Mouse (Mus musculus) ES-E14 (cell line): Measurements from ENCODE around the gene Zfp787. TPM values are rescaled to one million over a fixed set of nuclear protein-coding genes. Genes with fewer than 3 reads are reported as not detected.
"Not testable (repeated sequence)": the region's sequence is repeated elsewhere in the genome, so short reads cannot be mapped to it uniquely, and the experiment has no call there.

ENCODE experiments used
- DNase-seq: peaks from one replicate; pipeline ENCODE4 v3.0.0-alpha.2; 2013; ENCODE audit warnings: low read depth, low spot score
- H3K27ac ChIP-seq: 2 replicates; pipeline ENCODE4 v1.5.1; 2012; ENCODE audit warnings: low read depth, mild to moderate bottlenecking, low read length, moderate library complexity, mixed read lengths; ENCODE audit not compliant: poor library complexity, insufficient read depth, severe bottlenecking
- H3K36me3 ChIP-seq: 2 replicates; pipeline ENCODE4 v1.6.1; 2012; ENCODE audit warnings: mild to moderate bottlenecking, low read length, moderate library complexity, mixed read lengths; ENCODE audit not compliant: control insufficient read depth, poor library complexity, insufficient read depth, severe bottlenecking
- H3K4me1 ChIP-seq, 2 experiments: fragments of 150-350 bp in 1 of 2; sonication (generic) in 1 of 2; 2 replicates each; pipeline ENCODE4 v1.6.1; 2012; ENCODE audit warnings: low read length in 2 of 2, mild to moderate bottlenecking in 1 of 2, mixed read lengths in 1 of 2; ENCODE audit not compliant: control insufficient read depth in 2 of 2, insufficient read depth in 2 of 2, poor library complexity in 1 of 2
- H3K4me3 ChIP-seq, 2 experiments: fragments of 150-350 bp in 1 of 2; sonication (generic) in 1 of 2; 2 replicates each; pipeline ENCODE4 v1.5.1; 2012; ENCODE audit warnings: low read length in 2 of 2, low read depth in 1 of 2, mild to moderate bottlenecking in 1 of 2, mixed read lengths in 1 of 2; ENCODE audit not compliant: insufficient read depth in 1 of 2, poor library complexity in 1 of 2, severe bottlenecking in 1 of 2
- H3K9ac ChIP-seq: 2 replicates; pipeline ENCODE4 v1.6.1; 2012; ENCODE audit warnings: low read depth, mild to moderate bottlenecking, low read length, mixed read lengths; ENCODE audit not compliant: poor library complexity, insufficient read depth, severe bottlenecking
- H3K9me3 ChIP-seq: fragments of 150-350 bp; sonication (generic); 2 replicates; pipeline ENCODE4 v1.6.1; 2012; ENCODE audit warnings: low read depth, mild to moderate bottlenecking, low read length; ENCODE audit not compliant: control insufficient read depth, insufficient read depth
- CHD2 ChIP-seq: IDR thresholded peaks from 2 replicates; pipeline ENCODE4 v1.6.1; 2014; ENCODE audit warnings: mild to moderate bottlenecking, low read depth, low read length, inconsistent platforms
- HCFC1 ChIP-seq: IDR thresholded peaks from 2 replicates; pipeline ENCODE4 v1.6.1; 2012; ENCODE audit warnings: low read length, inconsistent platforms, borderline replicate concordance; ENCODE audit not compliant: insufficient read depth
- MAFK ChIP-seq: IDR thresholded peaks from 2 replicates; pipeline ENCODE4 v1.6.1; 2014; ENCODE audit warnings: mild to moderate bottlenecking, low read depth, low read length, inconsistent platforms; ENCODE audit not compliant: insufficient read depth
- ZC3H11A ChIP-seq: IDR thresholded peaks from 2 replicates; pipeline ENCODE4 v1.6.1; 2012; ENCODE audit warnings: low read depth, mild to moderate bottlenecking, inconsistent platforms, low read length, borderline replicate concordance
- ZNF384 ChIP-seq: IDR thresholded peaks from 2 replicates; pipeline ENCODE4 v1.6.1; 2012; ENCODE audit warnings: low read depth, low read length, inconsistent platforms
- in situ Hi-C, 2 experiments: fragments of 600-800 bp; cut with MboI; formaldehyde crosslinking; loops; one replicate each; pipeline ENCODE4 v1.15.1; 2025; ENCODE audit warnings: low sequenced_read_pairs in 2 of 2, inconsistent platforms in 1 of 2; ENCODE audit not compliant: unreplicated experiment in 2 of 2
- total RNA-seq: library from RNA; depleted of rRNA; stranded (reverse); fragments of 300-350 nt; gene quantifications from 2 replicates; pipeline ENCODE4 v1.2.3, GENCODE M21; 2012

Zfp787 gene
- total RNA-seq, 1 experiment = 20.9 TPM

DNA sequence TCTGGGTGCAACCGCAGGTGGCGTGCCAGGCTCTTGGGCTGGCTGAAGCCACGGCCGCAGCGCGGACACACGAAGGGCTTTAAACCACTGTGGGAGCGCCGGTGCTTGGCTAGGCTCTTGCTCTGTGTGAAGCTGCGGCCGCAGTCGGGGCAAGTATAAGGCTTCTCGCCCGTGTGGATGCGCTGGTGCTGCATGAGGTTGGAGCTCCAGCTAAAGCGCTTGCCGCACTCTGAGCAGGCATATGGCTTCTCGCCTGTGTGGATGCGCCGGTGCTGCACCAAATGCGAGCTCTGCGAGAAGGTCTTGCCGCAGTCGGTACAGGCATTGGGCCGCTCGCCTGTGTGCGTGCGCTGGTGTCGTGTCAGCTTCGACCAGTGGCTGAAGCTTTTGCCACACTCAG is 23.2 kb downstream of the Zfp787 start:
- H3K4me3 ChIP-seq = peak overlapping the region; percentile 54 to 68; a peak in 3 of 4 replicates

GRCm38 (mm10) chr7:6130346-6130745 is 25.5 kb downstream of the Zfp787 start:
- DNase-seq = no peak
- no peak overlapping the region for H3K4me3 ChIP-seq
- in situ Hi-C loops = no loop called here
- H3K9me3 ChIP-seq = no peaks in the 10 kb centered on the region
- TF ChIP-seq ZC3H11A = no peak
- no peak for TF ChIP-seq HCFC1
- peaks cover 3% of the 10 kb centered on the region; the same call in 1 of the 2 replicates for H3K36me3 ChIP-seq
- H3K27ac ChIP-seq = no peak overlapping the region
- H3K4me1 ChIP-seq = no peaks in the 10 kb centered on the region
- H3K9ac ChIP-seq = no peak overlapping the region

More for the DNA sequence above, 23.2 kb downstream of the Zfp787 start:
- Histone ChIP-seq H3K36me3 (peaks cover 3% of the 10 kb centered on the region; the same call in 1 of the 2 replicates), H3K4me1 (no peaks in the 10 kb centered on the region), H3K9me3 (no peaks in the 10 kb centered on the region), H3K27ac (no peak overlapping the region), H3K9ac (0 out of 2 replicates have a peak overlapping the region, but pooled peaks have one; percentile 54)
- no peak for TF ChIP-seq CHD2
- no peak for TF ChIP-seq ZNF384
- no peak for TF ChIP-seq MAFK
- TF ChIP-seq ZC3H11A = no peak
- TF ChIP-seq HCFC1 = no peak
- DNase-seq = no peak
- in situ Hi-C loops = no loop called here

DNA sequence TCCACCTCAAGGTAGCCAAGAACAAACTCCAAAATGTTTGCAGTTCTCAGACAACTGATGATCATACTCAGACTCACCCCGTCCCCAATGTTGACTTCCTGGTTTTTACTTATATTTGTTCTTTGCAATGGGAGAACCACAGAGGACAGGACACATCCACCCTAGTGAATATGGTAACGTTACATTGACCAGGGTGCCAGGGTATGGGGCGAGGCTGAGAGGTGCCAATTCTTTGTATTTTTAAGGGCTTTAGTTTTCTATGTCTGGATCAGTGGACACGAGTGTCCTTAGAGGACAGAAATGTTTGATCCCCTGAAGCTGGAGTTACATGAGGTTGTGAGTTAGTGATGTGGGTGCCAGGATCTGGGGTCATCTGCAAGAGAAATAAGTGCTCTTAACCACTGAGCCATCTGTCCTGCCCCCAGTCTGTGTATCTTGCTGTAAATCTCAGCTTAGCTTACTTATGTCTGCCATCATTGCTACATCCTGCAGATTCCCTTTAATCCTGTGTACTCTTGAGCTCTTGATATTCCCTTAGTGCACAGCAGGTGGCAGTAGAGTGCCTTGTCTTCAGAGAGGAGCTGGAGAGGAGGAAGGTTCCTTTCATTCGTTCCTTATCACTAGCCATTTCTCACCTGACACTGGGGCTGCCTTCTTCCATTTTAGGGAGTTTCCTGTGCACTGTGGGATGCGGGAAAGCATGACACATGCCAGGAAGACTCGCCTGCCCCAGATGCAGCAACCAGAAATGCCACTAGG is 28.9 kb downstream of the Zfp787 start:
- TF ChIP-seq ZC3H11A (peak; percentile 62; the same call in 1 of the 2 replicates), HCFC1 (no peak), CHD2 (no peak), MAFK (no peak)
- DNase-seq = peak; percentile 69
- Histone ChIP-seq H3K4me1 (no peaks in the 10 kb centered on the region), H3K9ac (no peak overlapping the region), H3K27ac (no peak overlapping the region), H3K9me3 (no peaks in the 10 kb centered on the region), H3K36me3 (no peaks in the 10 kb centered on the region), H3K4me3 (no peak overlapping the region)
- in situ Hi-C loops = loop anchor here in 1 of 2 experiments (10.0 kb wide), 1 partner anchor 68 kb away; the partner anchor contains the start of gene Galp

DNA sequence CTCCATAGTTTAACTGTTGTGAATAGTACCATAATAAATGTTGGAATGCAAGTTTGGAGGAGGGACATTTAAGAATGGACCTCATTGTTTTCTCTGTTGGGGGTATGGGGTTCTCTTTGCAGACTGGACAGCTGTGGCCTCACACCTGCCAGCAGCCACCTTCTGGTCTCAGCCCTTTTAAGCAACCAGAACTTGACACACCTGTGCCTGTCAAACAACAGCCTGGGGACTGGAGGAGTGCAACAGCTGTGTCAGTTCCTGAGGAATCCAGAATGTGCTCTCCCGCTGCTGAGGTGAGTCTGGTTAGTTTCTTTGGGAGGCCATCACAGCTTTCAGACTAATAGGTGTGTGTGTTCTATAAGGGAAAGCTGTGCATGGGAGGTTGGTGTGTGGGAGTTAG is 34.7 kb downstream of the Zfp787 start:
- not testable (repeated sequence) for H3K4me3 ChIP-seq, H3K4me1 ChIP-seq, H3K27ac ChIP-seq, H3K36me3 ChIP-seq, H3K9ac ChIP-seq, H3K9me3 ChIP-seq, DNase-seq
- in situ Hi-C loops = loop anchor here in 1 of 2 experiments (10.0 kb wide), 1 partner anchor 74 kb away; the partner anchor contains the start of gene Galp

GRCm38 (mm10) chr7:6120104-6120503 is 35.7 kb downstream of the Zfp787 start:
- not testable (repeated sequence) for H3K27ac ChIP-seq, DNase-seq, H3K9me3 ChIP-seq, H3K9ac ChIP-seq, H3K4me3 ChIP-seq, H3K36me3 ChIP-seq, H3K4me1 ChIP-seq
- in situ Hi-C loops = loop anchor here in 1 of 2 experiments (10.0 kb wide), 1 partner anchor 75 kb away; the partner anchor contains the start of gene Galp
